Mouse (Mus musculus): ENCODE measurements around the gene Etnk1. TPM values are rescaled to one million over a fixed set of nuclear protein-coding genes. Genes with fewer than 3 reads are reported as not detected.
A peak's percentile ranks its signal among the peaks of the same experiment; 100 is the strongest.
"Not testable (repeated sequence)": the region's sequence is repeated elsewhere in the genome, so short reads cannot be mapped to it uniquely, and the experiment has no call there.

Etnk1 gene
- total RNA-seq, 1 experiment from 2014 or later = 104 TPM

GRCm38 (mm10) chr6:143148868-143149267 lies 18.2 kb upstream of the Etnk1 start:
- ATAC-seq (replicated peaks; ENCODE audit: low read depth, poor library complexity, severe bottlenecking) = peak; percentile 26

- ATAC-seq (replicated peaks; ENCODE audit: low read depth, poor library complexity, severe bottlenecking) = no peak
Observed at GRCm38 (mm10) chr6:143149766-143150291, 17.2 kb upstream of the Etnk1 start.

- not testable (repeated sequence) for ATAC-seq (replicated peaks; ENCODE audit: low read depth, poor library complexity, severe bottlenecking)
Observed at GRCm38 (mm10) chr6:143151081-143151995, 15.7 kb upstream of the Etnk1 start.

GRCm38 (mm10) chr6:143152321-143152827 lies 14.6 kb upstream of the Etnk1 start:
- no peak for ATAC-seq (replicated peaks; ENCODE audit: low read depth, poor library complexity, severe bottlenecking)

- ATAC-seq (replicated peaks; ENCODE audit: low read depth, poor library complexity, severe bottlenecking) = no peak
Observed at GRCm38 (mm10) chr6:143153160-143153559, 13.9 kb upstream of the Etnk1 start.

GRCm38 (mm10) chr6:143153751-143154494 lies 13.1 kb upstream of the Etnk1 start:
- peak; percentile 63 for ATAC-seq (replicated peaks; ENCODE audit: low read depth, poor library complexity, severe bottlenecking)

- no peak for ATAC-seq (replicated peaks; ENCODE audit: low read depth, poor library complexity, severe bottlenecking)
Observed at GRCm38 (mm10) chr6:143154885-143155284, 12.1 kb upstream of the Etnk1 start.

GRCm38 (mm10) chr6:143155996-143156395 lies 11.0 kb upstream of the Etnk1 start:
- ATAC-seq (replicated peaks; ENCODE audit: low read depth, poor library complexity, severe bottlenecking) = no peak

- ATAC-seq (replicated peaks; ENCODE audit: low read depth, poor library complexity, severe bottlenecking) = no peak
Observed at GRCm38 (mm10) chr6:143156684-143157083, 10.3 kb upstream of the Etnk1 start.

GRCm38 (mm10) chr6:143157401-143157800 lies 9.6 kb upstream of the Etnk1 start:
- no peak for ATAC-seq (replicated peaks; ENCODE audit: low read depth, poor library complexity, severe bottlenecking)

- no peak for ATAC-seq (replicated peaks; ENCODE audit: low read depth, poor library complexity, severe bottlenecking)
Observed at GRCm38 (mm10) chr6:143160572-143161231, 6.3 kb upstream of the Etnk1 start.

GRCm38 (mm10) chr6:143162161-143162877 lies 4.7 kb upstream of the Etnk1 start:
- no peak for ATAC-seq (replicated peaks; ENCODE audit: low read depth, poor library complexity, severe bottlenecking)

GRCm38 (mm10) chr6:143163956-143164905 lies 2.8 kb upstream of the Etnk1 start:
- peak; percentile 30 for ATAC-seq (replicated peaks; ENCODE audit: low read depth, poor library complexity, severe bottlenecking)

GRCm38 (mm10) chr6:143164906-143165255 lies 2.1 kb upstream of the Etnk1 start:
- no peak for ATAC-seq (replicated peaks; ENCODE audit: low read depth, poor library complexity, severe bottlenecking)

- ATAC-seq (replicated peaks; ENCODE audit: low read depth, poor library complexity, severe bottlenecking) = no peak
Observed at GRCm38 (mm10) chr6:143165404-143166257, 1.4 kb upstream of the Etnk1 start.

- ATAC-seq (replicated peaks; ENCODE audit: low read depth, poor library complexity, severe bottlenecking) = no peak
Observed at GRCm38 (mm10) chr6:143167409-143167919, 443 bp downstream of the Etnk1 start.

- ATAC-seq (replicated peaks; ENCODE audit: low read depth, poor library complexity, severe bottlenecking) = no peak
Observed at GRCm38 (mm10) chr6:143167981-143168674, 1.1 kb downstream of the Etnk1 start.
